Mouse (Mus musculus) layer of hippocampus, adult 11-12 months (tissue): ENCODE measurements around the gene Olfm2.
"Not testable (repeated sequence)": the region's sequence is repeated elsewhere in the genome, so short reads cannot be mapped to it uniquely, and the experiment has no call there.

ENCODE experiments used
- DNase-seq: peaks from one replicate; pipeline ENCODE4 v3.0.0; 2022; ENCODE audit warnings: low spot score

Gene Olfm2

GRCm38 (mm10) chr9:20696107-20696712 is 49.9 kb downstream of the Olfm2 start:
- no peak for DNase-seq

GRCm38 (mm10) chr9:20694721-20695235 is 51.4 kb downstream of the Olfm2 start:
- DNase-seq, result no peak

- DNase-seq, result no peak
Measured at GRCm38 (mm10) chr9:20692863-20693262, 53.3 kb downstream of the Olfm2 start.

GRCm38 (mm10) chr9:20690449-20690848 is 55.7 kb downstream of the Olfm2 start:
- DNase-seq, result not testable (repeated sequence)

- no peak for DNase-seq
Measured at GRCm38 (mm10) chr9:20689913-20690312, 56.2 kb downstream of the Olfm2 start.

- no peak for DNase-seq
Measured at GRCm38 (mm10) chr9:20689403-20689802, 56.7 kb downstream of the Olfm2 start.

- peak; percentile 42 for DNase-seq
Measured at GRCm38 (mm10) chr9:20685081-20685861, 60.9 kb downstream of the Olfm2 start.

- no peak for DNase-seq
Measured at GRCm38 (mm10) chr9:20682389-20682722, 63.8 kb downstream of the Olfm2 start.

- no peak for DNase-seq
Measured at GRCm38 (mm10) chr9:20681546-20682388, 64.4 kb downstream of the Olfm2 start.

- no peak for DNase-seq
Measured at GRCm38 (mm10) chr9:20680378-20680958, 65.7 kb downstream of the Olfm2 start.

- DNase-seq, result no peak
Measured at GRCm38 (mm10) chr9:20677892-20678291, 68.3 kb downstream of the Olfm2 start.

- no peak for DNase-seq
Measured at GRCm38 (mm10) chr9:20672047-20672446, 74.1 kb downstream of the Olfm2 start.

GRCm38 (mm10) chr9:20668065-20668464 is 78.1 kb downstream of the Olfm2 start:
- no peak for DNase-seq

- no peak for DNase-seq
Measured at GRCm38 (mm10) chr9:20666510-20667034, 79.6 kb downstream of the Olfm2 start.

GRCm38 (mm10) chr9:20665925-20666324 is 80.2 kb downstream of the Olfm2 start:
- no peak for DNase-seq

- no peak for DNase-seq
Measured at GRCm38 (mm10) chr9:20664982-20665637, 81.0 kb downstream of the Olfm2 start.

GRCm38 (mm10) chr9:20664366-20664765 is 81.8 kb downstream of the Olfm2 start:
- DNase-seq, result peak; percentile 67

- peak; percentile 72 for DNase-seq
Measured at GRCm38 (mm10) chr9:20663956-20664355, 82.2 kb downstream of the Olfm2 start.

GRCm38 (mm10) chr9:20662874-20663273 is 83.3 kb downstream of the Olfm2 start:
- DNase-seq, result no peak

GRCm38 (mm10) chr9:20662325-20662724 is 83.8 kb downstream of the Olfm2 start:
- peak; percentile 73 for DNase-seq

GRCm38 (mm10) chr9:20657546-20657945 is 88.6 kb downstream of the Olfm2 start:
- DNase-seq, result no peak
